Mouse (Mus musculus) lung, adult 2 months (tissue): ENCODE results near the gene Gpam.

Source experiments
- CTCF ChIP-seq: fragments of 200-500 bp; IDR thresholded peaks from 2 replicates; pipeline ENCODE4 v1.5.1; 2011; ENCODE audit warnings: mild to moderate bottlenecking, low read length, control low read depth; ENCODE audit not compliant: insufficient read depth
- POLR2A ChIP-seq: fragments of 200-500 bp; IDR thresholded peaks from 2 replicates; pipeline ENCODE4 v1.6.1; 2011; ENCODE audit warnings: low read depth, mild to moderate bottlenecking, control low read depth, low read length, borderline replicate concordance; ENCODE audit errors: extremely low read depth

GRCm38 (mm10) chr19:55125456-55125855, 1.6 kb downstream of the Gpam start:
- TF ChIP-seq POLR2A (no peak), CTCF (no peak)
